Mouse (Mus musculus): ENCODE measurements at regions not wholly inside any gene's neighbourhood (a gene's known extent, or its start where the extent isn't known, plus 50 kb on each side); places are given as distances from the start of the nearest gene placed in this dataset.

GRCm38 (mm10) chr5:97594081-97594480 is 137.3 kb upstream of the Gk2 start:
- WGBS: 65% methylated on average over 7 of the region's 7 CpGs
- H3K9me3 ChIP-seq (replicated peaks; ENCODE audit: control insufficient read depth, low read length): no peaks in the 10 kb centered on the region
- no peaks in the 10 kb centered on the region for H3K36me3 ChIP-seq (ENCODE audit: control insufficient read depth, insufficient read depth, low read length)
- no peak overlapping the region for H3K27ac ChIP-seq (ENCODE audit: low read length)
- no peak overlapping the region for H3K4me3 ChIP-seq (replicated peaks; ENCODE audit: low read length)
- H3K9ac ChIP-seq (ENCODE audit: low read length): no peak overlapping the region
- H3K27me3 ChIP-seq (ENCODE audit: control insufficient read depth, insufficient read depth, low read length): no peaks in the 10 kb centered on the region
- H3K4me2 ChIP-seq (ENCODE audit: low read depth, low read length): no peak overlapping the region
- no peaks in the 10 kb centered on the region for H3K4me1 ChIP-seq (ENCODE audit: control insufficient read depth, insufficient read depth, low read length)
- ATAC-seq (ENCODE audit: insufficient read depth, low FRiP score): no peak

GRCm38 (mm10) chr5:97582509-97582908 is 125.7 kb upstream of the Gk2 start:
- H3K9ac ChIP-seq (ENCODE audit: low read length): no peak overlapping the region
- H3K9me3 ChIP-seq (replicated peaks; ENCODE audit: control insufficient read depth, low read length): no peaks in the 10 kb centered on the region
- no peak for ATAC-seq (ENCODE audit: insufficient read depth, low FRiP score)
- 82% methylated on average over 2 of the region's 2 CpGs for WGBS
- no peaks in the 10 kb centered on the region for H3K27me3 ChIP-seq (ENCODE audit: control insufficient read depth, insufficient read depth, low read length)
- H3K4me2 ChIP-seq (ENCODE audit: low read depth, low read length): no peak overlapping the region
- H3K36me3 ChIP-seq (ENCODE audit: control insufficient read depth, insufficient read depth, low read length): no peaks in the 10 kb centered on the region
- H3K4me3 ChIP-seq (replicated peaks; ENCODE audit: low read length): no peak overlapping the region
- H3K27ac ChIP-seq (ENCODE audit: low read length): no peak overlapping the region
- no peaks in the 10 kb centered on the region for H3K4me1 ChIP-seq (ENCODE audit: control insufficient read depth, insufficient read depth, low read length)

- no peaks in the 10 kb centered on the region for H3K27me3 ChIP-seq (ENCODE audit: control insufficient read depth, insufficient read depth, low read length)
- H3K4me2 ChIP-seq (ENCODE audit: low read depth, low read length): no peak overlapping the region
- H3K4me3 ChIP-seq (replicated peaks; ENCODE audit: low read length): no peak overlapping the region
- no peaks in the 10 kb centered on the region for H3K36me3 ChIP-seq (ENCODE audit: control insufficient read depth, insufficient read depth, low read length)
- no peaks in the 10 kb centered on the region for H3K9me3 ChIP-seq (replicated peaks; ENCODE audit: control insufficient read depth, low read length)
- no peaks in the 10 kb centered on the region for H3K4me1 ChIP-seq (ENCODE audit: control insufficient read depth, insufficient read depth, low read length)
- H3K27ac ChIP-seq (ENCODE audit: low read length): no peak overlapping the region
- ATAC-seq (ENCODE audit: insufficient read depth, low FRiP score): no peak
- 61% methylated on average over 5 of the region's 5 CpGs for WGBS
- no peak overlapping the region for H3K9ac ChIP-seq (ENCODE audit: low read length)
Measured at GRCm38 (mm10) chr5:97565486-97565885, 108.7 kb upstream of the Gk2 start.

GRCm38 (mm10) chr5:97563724-97564123 is 106.9 kb upstream of the Gk2 start:
- no peak overlapping the region for H3K4me3 ChIP-seq (replicated peaks; ENCODE audit: low read length)
- H3K36me3 ChIP-seq (ENCODE audit: control insufficient read depth, insufficient read depth, low read length): no peaks in the 10 kb centered on the region
- H3K9ac ChIP-seq (ENCODE audit: low read length): no peak overlapping the region
- no peak overlapping the region for H3K27ac ChIP-seq (ENCODE audit: low read length)
- WGBS: 68% methylated on average over 6 of the region's 6 CpGs
- H3K4me1 ChIP-seq (ENCODE audit: control insufficient read depth, insufficient read depth, low read length): no peaks in the 10 kb centered on the region
- H3K9me3 ChIP-seq (replicated peaks; ENCODE audit: control insufficient read depth, low read length): no peaks in the 10 kb centered on the region
- no peak overlapping the region for H3K4me2 ChIP-seq (ENCODE audit: low read depth, low read length)
- ATAC-seq (ENCODE audit: insufficient read depth, low FRiP score): no peak
- no peaks in the 10 kb centered on the region for H3K27me3 ChIP-seq (ENCODE audit: control insufficient read depth, insufficient read depth, low read length)

GRCm38 (mm10) chr5:97554274-97554673 is 97.5 kb upstream of the Gk2 start:
- Histone ChIP-seq H3K9me3 (replicated peaks; ENCODE audit: control insufficient read depth, low read length) (0 out of 2 replicates have a peak, but pooled peaks cover 2% of the 10 kb centered on the region), H3K9ac (ENCODE audit: low read length) (no peak overlapping the region), H3K4me3 (replicated peaks; ENCODE audit: low read length) (no peak overlapping the region), H3K36me3 (ENCODE audit: control insufficient read depth, insufficient read depth, low read length) (no peaks in the 10 kb centered on the region), H3K4me1 (ENCODE audit: control insufficient read depth, insufficient read depth, low read length) (no peaks in the 10 kb centered on the region), H3K27ac (ENCODE audit: low read length) (no peak overlapping the region), H3K4me2 (ENCODE audit: low read depth, low read length) (no peak overlapping the region), H3K27me3 (ENCODE audit: control insufficient read depth, insufficient read depth, low read length) (no peaks in the 10 kb centered on the region)
- ATAC-seq (ENCODE audit: insufficient read depth, low FRiP score): no peak
- WGBS: 65% methylated on average over 6 of the region's 6 CpGs

- H3K36me3 ChIP-seq (ENCODE audit: control insufficient read depth, insufficient read depth, low read length): no peaks in the 10 kb centered on the region
- ATAC-seq (ENCODE audit: insufficient read depth, low FRiP score): no peak
- 53% methylated on average over 3 of the region's 3 CpGs for WGBS
Measured at GRCm38 (mm10) chr5:97553122-97553521, 96.3 kb upstream of the Gk2 start.

GRCm38 (mm10) chr5:97537492-97538257 is 80.9 kb upstream of the Gk2 start:
- Histone ChIP-seq H3K27ac (ENCODE audit: low read length) (no peak overlapping the region), H3K9ac (ENCODE audit: low read length) (no peak overlapping the region), H3K36me3 (ENCODE audit: control insufficient read depth, insufficient read depth, low read length) (no peaks in the 10 kb centered on the region), H3K4me1 (ENCODE audit: control insufficient read depth, insufficient read depth, low read length) (no peaks in the 10 kb centered on the region), H3K4me3 (replicated peaks; ENCODE audit: low read length) (no peak overlapping the region), H3K4me2 (ENCODE audit: low read depth, low read length) (no peak overlapping the region), H3K27me3 (ENCODE audit: control insufficient read depth, insufficient read depth, low read length) (no peaks in the 10 kb centered on the region), H3K9me3 (replicated peaks; ENCODE audit: control insufficient read depth, low read length) (no peaks in the 10 kb centered on the region)
- 21% methylated on average over 3 of the region's 3 CpGs for WGBS
- no peak for ATAC-seq (ENCODE audit: insufficient read depth, low FRiP score)

More at GRCm38 (mm10) chr5:97553122-97553521, 96.3 kb upstream of the Gk2 start:
- no peak overlapping the region for H3K4me3 ChIP-seq (replicated peaks; ENCODE audit: low read length)
- H3K27me3 ChIP-seq (ENCODE audit: control insufficient read depth, insufficient read depth, low read length): no peaks in the 10 kb centered on the region
- H3K27ac ChIP-seq (ENCODE audit: low read length): no peak overlapping the region
- no peak overlapping the region for H3K9ac ChIP-seq (ENCODE audit: low read length)
- H3K9me3 ChIP-seq (replicated peaks; ENCODE audit: control insufficient read depth, low read length): 0 out of 2 replicates have a peak, but pooled peaks cover 2% of the 10 kb centered on the region
- H3K4me2 ChIP-seq (ENCODE audit: low read depth, low read length): no peak overlapping the region
- no peaks in the 10 kb centered on the region for H3K4me1 ChIP-seq (ENCODE audit: control insufficient read depth, insufficient read depth, low read length)

GRCm38 (mm10) chr5:97533733-97534132 is 76.9 kb upstream of the Gk2 start:
- Histone ChIP-seq H3K4me3 (replicated peaks; ENCODE audit: low read length) (no peak overlapping the region), H3K9ac (ENCODE audit: low read length) (no peak overlapping the region), H3K9me3 (replicated peaks; ENCODE audit: control insufficient read depth, low read length) (no peaks in the 10 kb centered on the region), H3K4me2 (ENCODE audit: low read depth, low read length) (no peak overlapping the region), H3K4me1 (ENCODE audit: control insufficient read depth, insufficient read depth, low read length) (no peaks in the 10 kb centered on the region), H3K27me3 (ENCODE audit: control insufficient read depth, insufficient read depth, low read length) (no peaks in the 10 kb centered on the region), H3K27ac (ENCODE audit: low read length) (no peak overlapping the region), H3K36me3 (ENCODE audit: control insufficient read depth, insufficient read depth, low read length) (no peaks in the 10 kb centered on the region)
- WGBS: 74% methylated on average over 5 of the region's 5 CpGs
- ATAC-seq (ENCODE audit: insufficient read depth, low FRiP score): no peak

GRCm38 (mm10) chr5:97527555-97527954 is 70.7 kb upstream of the Gk2 start:
- ATAC-seq (ENCODE audit: insufficient read depth, low FRiP score): no peak
- Histone ChIP-seq H3K9ac (ENCODE audit: low read length) (no peak overlapping the region), H3K4me1 (ENCODE audit: control insufficient read depth, insufficient read depth, low read length) (no peaks in the 10 kb centered on the region), H3K9me3 (replicated peaks; ENCODE audit: control insufficient read depth, low read length) (no peaks in the 10 kb centered on the region), H3K27me3 (ENCODE audit: control insufficient read depth, insufficient read depth, low read length) (no peaks in the 10 kb centered on the region), H3K27ac (ENCODE audit: low read length) (no peak overlapping the region), H3K36me3 (ENCODE audit: control insufficient read depth, insufficient read depth, low read length) (no peaks in the 10 kb centered on the region), H3K4me2 (ENCODE audit: low read depth, low read length) (no peak overlapping the region), H3K4me3 (replicated peaks; ENCODE audit: low read length) (no peak overlapping the region)
- WGBS: 85% methylated on average over 5 of the region's 5 CpGs
